Mouse (Mus musculus) lung, postnatal 0 days (tissue): Measurements from ENCODE around the gene Gtf2ird1.
"Not testable (repeated sequence)": the region's sequence is repeated elsewhere in the genome, so short reads cannot be mapped to it uniquely, and the experiment has no call there.

Experiments used
- CTCF ChIP-seq: IDR thresholded peaks from 2 replicates; pipeline ENCODE4 v1.5.1; 2016; ENCODE audit warnings: antibody characterized with exemption, mild to moderate bottlenecking
- EP300 ChIP-seq: IDR thresholded peaks from 2 replicates; pipeline ENCODE4 v1.6.1; 2016; ENCODE audit warnings: antibody characterized with exemption, mild to moderate bottlenecking, control low read depth

GRCm38 (mm10) chr5:134355372-134355771 is 101.1 kb downstream of the Gtf2ird1 start:
- TF ChIP-seq EP300, CTCF: not testable (repeated sequence)
